Mouse (Mus musculus): Measurements from ENCODE around the gene Dlx1.

The Dlx1 gene

GRCm38 (mm10) chr2:71528714-71529510, 999 bp downstream of the Dlx1 start:
- DNase-seq, result no peak

DNA sequence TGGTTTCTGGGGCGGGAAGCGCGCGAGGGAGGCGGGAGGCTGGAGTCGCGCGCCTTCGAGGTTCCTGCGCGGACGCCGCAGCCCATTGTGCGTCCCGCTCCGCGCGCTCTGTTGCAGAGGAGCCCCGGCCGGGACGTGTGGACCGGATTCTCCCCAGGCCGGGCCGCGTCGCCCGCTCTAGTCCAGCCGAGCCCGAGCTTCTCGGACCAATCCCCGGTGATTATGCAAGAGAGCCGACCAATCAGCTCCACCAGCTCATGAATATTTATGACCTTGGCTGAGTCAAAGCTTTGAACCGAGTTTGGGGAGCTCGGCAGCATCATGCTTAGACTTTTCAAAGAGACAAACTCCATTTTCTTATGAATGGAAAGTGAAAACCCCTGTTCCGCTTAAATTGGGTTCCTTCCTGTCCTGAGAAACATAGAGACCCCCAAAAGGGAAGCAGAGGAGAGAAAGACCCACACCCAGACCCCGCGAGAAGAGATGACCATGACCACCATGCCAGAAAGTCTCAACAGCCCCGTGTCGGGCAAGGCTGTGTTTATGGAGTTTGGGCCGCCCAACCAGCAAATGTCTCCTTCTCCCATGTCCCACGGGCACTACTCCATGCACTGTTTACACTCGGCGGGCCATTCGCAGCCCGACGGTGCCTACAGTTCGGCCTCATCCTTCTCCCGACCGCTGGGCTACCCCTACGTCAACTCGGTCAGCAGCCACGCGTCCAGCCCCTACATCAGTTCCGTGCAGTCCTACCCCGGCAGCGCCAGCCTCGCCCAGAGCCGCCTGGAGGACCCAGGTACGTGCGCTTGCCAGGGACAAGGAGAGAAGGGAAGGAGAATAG, 1.8 kb downstream of the Dlx1 start:
- DNase-seq, result no peak

GRCm38 (mm10) chr2:71530391-71531123, 2.6 kb downstream of the Dlx1 start:
- no peak for DNase-seq

DNA sequence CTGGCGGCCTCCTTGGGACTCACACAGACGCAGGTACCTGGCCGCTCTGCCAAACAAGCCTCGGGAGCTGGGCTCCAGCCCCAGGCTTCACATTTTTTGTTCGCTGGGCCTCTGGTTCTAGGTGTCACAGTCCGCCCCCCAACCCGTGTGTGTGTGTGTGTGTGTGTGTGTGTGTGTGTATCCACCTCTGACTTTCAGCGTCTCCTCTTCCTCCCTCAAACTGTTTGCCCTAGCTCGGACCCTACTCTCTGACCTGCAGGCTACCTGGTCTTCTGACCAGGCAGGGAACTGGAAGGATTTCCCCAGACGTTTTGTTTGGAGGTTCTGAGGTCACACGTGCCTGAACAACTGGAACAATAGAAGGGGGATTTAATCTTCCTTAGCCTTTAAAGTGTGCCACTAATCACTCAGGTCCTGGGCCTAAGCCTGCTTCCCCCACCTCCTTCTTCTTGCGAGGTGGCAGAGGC, 3.2 kb downstream of the Dlx1 start:
- no peak for DNase-seq

GRCm38 (mm10) chr2:71531990-71532970, 4.4 kb downstream of the Dlx1 start:
- no peak for DNase-seq

- no peak for DNase-seq
Measured at GRCm38 (mm10) chr2:71533094-71533493, 5.2 kb downstream of the Dlx1 start.

DNA sequence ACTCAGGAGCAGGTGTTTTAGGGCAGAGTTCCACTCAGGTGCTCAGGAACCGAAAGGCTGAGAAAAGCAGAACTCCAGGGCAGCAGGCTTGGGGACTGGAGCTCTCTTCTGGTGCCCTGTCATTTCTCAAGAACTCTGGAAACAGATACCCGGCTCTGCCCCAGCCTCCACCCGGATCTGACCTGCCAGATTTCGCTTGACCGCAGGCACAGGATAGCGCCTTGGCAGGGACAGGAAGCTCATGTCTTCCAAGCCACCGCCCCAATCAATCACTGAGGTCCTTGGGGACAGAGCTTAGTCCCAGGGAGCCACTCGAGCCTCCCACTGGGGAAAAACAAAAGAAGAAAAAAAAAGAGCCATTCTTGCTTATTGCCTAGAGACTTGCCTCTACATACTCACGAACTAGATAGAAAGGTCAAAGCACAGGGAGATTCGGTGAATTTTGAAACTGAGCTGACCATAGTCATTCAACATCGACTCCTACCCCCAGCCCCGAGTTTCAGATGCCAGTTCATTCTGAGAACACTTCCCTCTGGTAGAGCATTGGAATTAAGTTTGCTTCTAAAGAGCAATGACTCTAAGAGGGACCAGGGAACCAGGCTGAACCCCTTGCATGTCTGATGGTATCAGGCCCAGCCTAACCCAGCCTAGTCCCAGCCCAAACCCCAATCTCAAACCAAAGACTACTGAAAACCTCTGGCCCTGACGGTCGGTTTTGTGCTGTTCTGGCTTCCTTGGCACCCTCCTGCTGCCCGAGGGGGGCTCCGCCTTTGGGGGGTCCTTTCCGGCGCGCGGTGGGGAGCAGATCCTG, 6.5 kb downstream of the Dlx1 start:
- DNase-seq, result no peak

- DNase-seq, result no peak
Measured at GRCm38 (mm10) chr2:71540611-71541417, 12.9 kb downstream of the Dlx1 start.

- DNase-seq, result no peak
Measured at GRCm38 (mm10) chr2:71541418-71542226, 13.7 kb downstream of the Dlx1 start.

DNA sequence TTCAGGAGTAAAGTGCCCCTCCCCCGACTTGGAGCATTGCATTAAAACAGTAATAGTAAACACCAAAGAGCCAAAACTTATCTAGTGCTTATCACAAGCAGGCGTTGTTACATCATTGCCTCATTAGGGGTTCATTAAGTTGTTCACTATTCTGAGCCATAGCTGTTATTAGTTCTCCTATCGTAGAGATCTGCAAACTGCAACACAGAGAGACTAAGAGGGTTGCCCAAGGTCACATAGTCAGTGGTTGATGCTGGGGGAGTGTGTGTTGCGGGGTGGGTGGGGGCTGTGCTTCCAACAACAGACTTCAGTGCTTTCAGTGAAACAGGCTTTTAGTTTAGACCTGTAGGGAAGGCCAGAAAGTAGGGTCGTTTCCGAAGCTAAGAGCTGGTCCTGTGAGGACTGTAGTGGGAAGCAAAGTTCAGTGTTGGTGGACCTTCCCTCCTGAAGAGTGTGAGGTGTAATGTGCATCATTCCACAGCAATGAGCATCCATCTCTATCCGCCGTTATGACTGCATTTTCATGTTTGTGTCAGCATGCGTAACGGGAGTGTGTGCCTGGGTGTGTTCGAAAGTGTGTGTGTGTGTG, 14.4 kb downstream of the Dlx1 start:
- DNase-seq, result no peak

GRCm38 (mm10) chr2:71542816-71543301, 14.9 kb downstream of the Dlx1 start:
- no peak for DNase-seq

- DNase-seq, result no peak
Measured at GRCm38 (mm10) chr2:71543531-71543930, 15.6 kb downstream of the Dlx1 start.

GRCm38 (mm10) chr2:71543948-71544347, 16.0 kb downstream of the Dlx1 start:
- DNase-seq, result no peak

DNA sequence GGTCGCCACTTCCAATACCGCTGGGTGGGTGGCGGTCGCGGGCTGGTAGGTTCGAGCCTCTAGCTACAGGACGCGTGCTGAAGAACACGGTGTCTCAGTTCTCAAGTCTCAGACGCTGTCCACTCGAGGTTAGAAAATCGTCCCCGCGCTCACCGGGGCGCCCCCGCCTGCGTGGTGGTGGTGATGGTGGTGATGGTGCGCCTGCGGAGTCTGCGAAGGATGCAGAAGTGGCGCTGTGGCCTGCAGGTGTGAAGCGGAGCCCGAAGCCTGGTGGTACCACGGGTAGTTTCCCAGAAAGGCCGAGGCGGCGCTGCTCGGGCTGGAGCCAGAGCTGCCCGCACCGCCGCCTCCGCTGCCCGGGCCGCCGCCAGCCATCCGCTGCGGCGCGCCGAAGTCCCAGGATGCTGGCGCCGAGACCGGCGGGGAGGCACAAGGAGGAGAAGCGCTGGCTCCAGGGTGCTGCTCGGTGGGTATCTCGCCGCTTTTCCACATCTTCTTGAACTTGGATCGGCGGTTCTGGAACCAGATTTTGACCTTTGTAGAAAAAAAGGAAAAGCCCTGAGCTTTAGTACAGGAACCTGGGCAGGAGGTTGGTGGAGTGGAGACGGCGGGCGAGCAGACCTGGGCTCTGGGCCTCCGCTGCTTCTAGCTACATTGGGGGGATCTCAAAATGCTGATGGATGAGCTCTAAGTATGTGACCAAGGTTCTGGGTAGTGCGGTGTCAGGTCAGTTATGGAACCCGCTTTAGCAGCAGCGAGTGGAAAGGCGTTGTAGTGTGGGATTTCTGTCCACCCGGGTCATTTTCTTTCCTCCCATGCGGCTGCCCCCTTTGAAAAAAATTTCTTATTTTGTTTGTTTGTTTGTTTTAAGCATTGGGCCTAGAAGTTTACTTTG, 16.7 kb downstream of the Dlx1 start:
- no peak for DNase-seq

- DNase-seq, result no peak
Measured at GRCm38 (mm10) chr2:71545401-71545881, 17.5 kb downstream of the Dlx1 start.

- DNase-seq, result no peak
Measured at GRCm38 (mm10) chr2:71545882-71546639, 18.1 kb downstream of the Dlx1 start.

DNA sequence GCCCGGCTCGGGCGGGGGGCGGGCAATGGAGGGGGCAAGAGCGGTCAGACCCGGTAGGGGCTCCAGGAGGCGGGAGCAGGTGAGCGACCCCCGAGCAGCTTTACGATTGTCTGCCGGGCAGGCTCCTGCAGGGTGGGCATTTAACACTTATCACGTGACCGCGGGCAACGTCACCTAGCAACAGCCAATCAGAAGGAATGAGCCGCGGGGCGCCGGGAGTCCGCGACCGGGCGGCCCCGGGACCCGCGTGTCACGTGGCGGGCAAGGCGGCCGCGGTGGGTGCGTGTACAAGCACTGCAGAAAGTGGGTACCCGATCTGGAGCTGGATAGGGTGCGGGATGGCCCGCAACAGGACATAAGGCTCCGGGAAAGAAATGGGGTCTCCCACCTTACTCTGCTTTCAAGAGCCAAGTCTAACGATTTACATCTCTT, 18.7 kb downstream of the Dlx1 start, which contains the start of gene Dlx2:
TSS of gene Dlx2 (minus strand) at position 115 of the 432 bp plus-strand sequence.
- DNase-seq, result no peak
